Mouse (Mus musculus) naive thymus-derived CD4-positive, alpha-beta T cell, adult 2 months (primary cell): Measurements from ENCODE around the gene Mup21.
"Not testable (repeated sequence)": the region's sequence is repeated elsewhere in the genome, so short reads cannot be mapped to it uniquely, and the experiment has no call there.

Source experiments
- DNase-seq: peaks from one replicate; pipeline ENCODE4 v3.0.0-alpha.2; 2011; ENCODE audit warnings: low read depth

The Mup21 gene

DNA sequence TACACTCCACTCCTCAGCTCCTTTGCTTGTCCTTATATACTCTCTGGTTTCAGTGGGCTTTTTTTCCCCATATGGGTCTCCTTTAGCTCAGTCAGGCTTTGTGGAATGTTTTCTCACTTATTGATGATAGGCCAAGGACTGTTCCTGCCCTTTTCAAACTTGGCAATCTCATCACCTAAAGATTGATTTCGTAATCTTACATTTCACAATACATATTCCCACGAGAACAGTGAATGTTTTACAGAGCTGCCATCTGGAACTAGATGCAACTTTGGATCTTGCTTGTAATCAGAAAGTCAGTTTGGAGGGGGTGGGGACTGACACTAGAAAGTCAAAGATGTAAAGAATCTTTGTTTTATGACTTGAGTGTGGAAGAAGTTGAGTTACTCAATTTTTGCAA is at the start of gene Mup21:
Gene Mup21, minus strand, starts transcription at position 53 of the 400 bp plus-strand sequence.
- DNase-seq = no peak

DNA sequence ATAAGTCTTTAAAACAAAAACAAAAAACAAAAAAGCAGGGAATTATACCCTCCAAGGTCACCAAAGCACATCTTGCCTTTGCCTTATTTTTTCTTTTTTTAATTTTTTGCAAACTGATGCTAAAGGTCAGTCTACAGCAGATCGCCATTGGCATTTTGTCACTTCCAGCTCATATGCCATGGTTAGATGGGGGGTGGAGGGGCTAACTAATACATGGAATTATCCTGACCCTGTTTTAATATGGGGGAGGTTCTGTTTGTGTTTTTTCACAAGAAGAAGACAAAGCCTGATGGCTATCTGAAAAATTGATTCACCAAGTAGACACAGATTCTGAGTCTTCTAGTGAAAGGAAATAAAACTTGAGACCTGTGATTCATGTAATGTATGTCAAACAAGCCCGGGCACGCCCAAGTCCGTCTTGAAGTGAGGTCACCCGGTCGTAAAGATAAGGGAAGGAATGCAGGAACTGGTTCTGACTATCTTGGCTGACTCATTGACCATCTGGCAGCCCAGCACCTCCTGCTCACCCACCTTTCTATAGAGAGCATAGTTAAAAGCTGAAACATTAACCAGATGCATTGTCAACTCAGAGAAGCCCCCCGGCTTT is 49.4 kb upstream of the Mup21 start:
- no peak for DNase-seq

DNA sequence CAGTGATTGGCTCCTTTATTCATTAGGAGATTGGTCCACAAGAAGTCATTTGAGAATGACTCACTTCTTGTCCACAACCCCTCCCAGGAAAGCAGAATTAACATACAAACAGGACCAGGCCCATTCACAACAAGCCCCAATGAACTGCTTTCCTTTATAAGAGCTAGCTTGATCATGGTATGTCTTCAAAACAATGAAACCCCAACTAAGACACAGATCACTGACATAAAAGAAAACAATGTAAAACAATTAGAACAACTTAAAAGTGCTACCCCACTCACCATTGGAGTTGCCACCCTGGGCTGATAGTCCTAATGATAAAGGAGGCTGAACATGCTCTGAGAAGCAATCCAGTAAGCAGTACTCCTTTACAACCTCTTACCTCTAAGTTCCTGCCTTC is 38.1 kb upstream of the Mup21 start:
- no peak for DNase-seq

DNA sequence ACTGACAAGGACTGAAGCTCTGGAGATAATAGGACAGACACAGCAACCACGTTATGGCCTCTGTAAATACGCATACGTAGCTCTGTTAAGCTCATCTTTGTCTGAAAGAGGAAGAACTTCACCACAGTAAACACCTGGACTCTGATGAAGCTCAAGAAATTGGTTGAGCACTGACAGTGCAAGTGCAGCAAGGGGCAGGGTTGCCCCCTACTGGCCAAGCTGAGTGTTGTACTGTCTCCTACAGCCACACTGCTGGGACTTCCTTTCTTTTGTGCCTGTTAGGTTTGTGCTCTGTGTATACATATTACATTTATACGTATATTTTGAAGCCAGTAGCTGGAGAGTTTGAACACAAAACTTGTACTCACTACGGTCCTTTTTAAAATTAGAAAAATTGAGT is 26.6 kb upstream of the Mup21 start:
- no peak for DNase-seq

DNA sequence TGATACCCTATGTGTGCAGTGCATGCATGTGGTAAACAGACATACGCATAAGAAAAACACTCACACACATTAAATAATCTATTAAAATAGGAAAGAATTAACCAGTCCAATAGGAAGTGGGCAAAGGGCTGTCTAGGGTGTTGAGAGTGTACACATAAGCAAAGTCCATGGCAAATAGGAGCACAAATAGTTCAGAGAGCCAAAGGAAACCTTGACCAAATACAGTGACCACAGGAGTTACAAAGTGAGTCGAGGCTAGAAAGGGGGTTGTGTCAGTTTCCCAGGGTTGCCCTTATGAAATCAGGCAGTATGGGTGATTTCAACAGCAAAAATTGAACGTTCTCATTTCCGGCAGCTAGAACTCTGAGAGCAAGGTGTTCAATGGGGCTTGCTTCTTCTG is 23.8 kb upstream of the Mup21 start:
- no peak for DNase-seq

DNA sequence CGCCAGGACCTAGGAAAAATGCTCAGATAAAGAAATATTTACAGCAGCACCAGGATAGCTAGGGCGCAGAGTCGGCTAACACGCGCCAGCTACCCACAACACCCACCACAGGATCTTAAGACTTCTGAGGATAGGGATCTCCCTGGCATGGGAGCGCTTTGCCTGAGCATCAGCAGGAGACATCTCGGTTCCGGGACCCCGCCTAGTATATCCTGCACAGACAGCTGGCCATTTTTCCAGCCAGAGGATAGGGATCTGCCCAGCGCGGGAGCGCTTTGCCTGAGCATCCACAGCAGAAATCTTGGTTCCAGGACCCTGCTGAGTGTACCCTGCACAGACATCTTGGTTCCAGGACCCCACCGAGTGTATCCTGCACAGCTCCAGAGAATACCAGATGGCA is 17.0 kb upstream of the Mup21 start:
- DNase-seq = not testable (repeated sequence)

DNA sequence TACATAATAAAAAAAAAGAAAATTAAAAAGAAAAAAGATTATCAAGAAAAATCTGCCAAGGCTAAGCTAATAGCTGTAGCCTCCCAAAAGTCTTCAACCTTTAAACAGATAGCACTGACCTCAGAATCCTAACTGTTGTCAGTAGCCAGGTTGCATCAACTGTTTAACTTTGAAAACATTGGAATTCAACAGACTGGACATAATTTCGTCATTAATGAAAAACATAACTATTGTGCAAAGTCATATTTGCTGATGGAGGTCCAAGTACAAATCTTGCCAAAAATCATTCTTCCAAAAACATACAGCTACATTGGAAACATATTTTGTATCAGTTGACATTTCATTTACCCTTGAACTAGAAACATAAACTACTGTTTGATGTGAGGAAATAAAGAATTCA is 7.7 kb upstream of the Mup21 start:
- no peak for DNase-seq

DNA sequence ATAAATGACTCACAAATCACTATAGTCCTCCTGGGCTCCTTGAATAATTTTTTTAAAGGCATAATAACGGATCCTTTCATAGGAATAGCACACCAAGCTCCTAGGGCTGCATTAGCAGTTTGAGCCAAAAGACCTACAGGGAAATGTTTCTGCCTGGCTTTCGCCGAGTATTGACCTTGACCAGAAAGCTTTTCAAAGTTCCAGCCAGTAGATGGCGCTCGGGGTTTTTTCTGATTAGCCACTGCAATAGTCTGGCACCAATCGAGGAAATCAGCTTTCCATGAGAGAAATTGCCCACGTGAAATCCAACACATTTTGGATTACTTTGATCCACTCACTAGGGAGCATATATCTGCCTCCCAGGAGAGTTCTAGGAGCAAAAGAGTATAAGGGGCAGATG is 17.0 kb downstream of the Mup21 start:
- DNase-seq = no peak

DNA sequence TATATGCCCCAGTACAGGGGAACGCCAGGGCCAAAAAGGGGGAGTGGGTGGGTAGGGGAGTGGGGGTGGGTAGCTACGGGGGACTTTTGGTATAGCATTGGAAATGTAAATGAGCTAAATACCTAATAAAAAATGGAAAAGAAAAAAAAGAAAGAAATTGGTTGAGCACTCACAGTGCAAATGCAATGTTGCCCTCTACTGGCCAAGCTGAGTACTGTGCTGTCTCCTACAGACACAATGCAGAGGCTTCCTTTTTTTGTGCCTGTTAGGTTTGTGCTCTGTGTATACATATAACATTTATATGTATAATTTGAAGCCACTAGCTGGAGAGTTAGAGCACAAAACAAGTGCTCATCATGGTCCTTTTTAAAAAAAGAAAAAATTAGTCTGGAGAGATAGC is 47.3 kb downstream of the Mup21 start:
- DNase-seq = not testable (repeated sequence)
